Mouse (Mus musculus) forebrain, postnatal 0 days (tissue): ENCODE data around the gene Entpd3. TPM values are rescaled to one million over a fixed set of nuclear protein-coding genes. Genes with fewer than 3 reads are reported as not detected.

Experiments
- ATAC-seq: fragments of 200-750 bp; cut with Nextera tagmentation; 2 replicates; pipeline ENCODE4 v1.8.0; 2017; ENCODE audit warnings: mild to moderate bottlenecking, moderate library complexity
- DNase-seq: peaks from one replicate; pipeline ENCODE4 v3.0.0-alpha.2; 2015
- H3K27ac ChIP-seq: fragments of 300-500 bp; sonication (generic); 2 replicates; pipeline ENCODE4 v1.5.1; 2014; ENCODE audit warnings: low read depth, mild to moderate bottlenecking, antibody characterized with exemption, low read length, moderate library complexity, mixed read lengths
- H3K27me3 ChIP-seq: fragments of 300-500 bp; sonication (generic); 2 replicates; pipeline ENCODE4 v1.6.1; 2014; ENCODE audit warnings: mild to moderate bottlenecking, low read length, mixed read lengths; ENCODE audit not compliant: insufficient read depth
- H3K36me3 ChIP-seq: fragments of 300-500 bp; sonication (generic); 2 replicates; pipeline ENCODE4 v1.6.1; 2014; ENCODE audit warnings: mild to moderate bottlenecking, moderate library complexity; ENCODE audit not compliant: insufficient read depth
- H3K4me1 ChIP-seq: fragments of 300-500 bp; sonication (generic); 2 replicates; pipeline ENCODE4 v1.6.1; 2014; ENCODE audit warnings: antibody characterized with exemption; ENCODE audit not compliant: insufficient read depth
- H3K4me2 ChIP-seq: fragments of 300-500 bp; sonication (generic); 2 replicates; pipeline ENCODE4 v1.6.1; 2014; ENCODE audit warnings: low read depth, mild to moderate bottlenecking, moderate library complexity
- H3K4me3 ChIP-seq: fragments of 300-500 bp; sonication (generic); 2 replicates; pipeline ENCODE4 v1.5.1; 2014; ENCODE audit warnings: low read depth, low read length, mixed read lengths
- H3K9ac ChIP-seq: fragments of 300-500 bp; sonication (generic); 2 replicates; pipeline ENCODE4 v1.6.1; 2014; ENCODE audit warnings: mild to moderate bottlenecking
- H3K9me3 ChIP-seq: fragments of 300-500 bp; sonication (generic); 2 replicates; pipeline ENCODE4 v1.6.1; 2016; ENCODE audit warnings: low read length
- CTCF ChIP-seq: sonication (generic); IDR thresholded peaks from 2 replicates; pipeline ENCODE4 v1.5.1; 2016; ENCODE audit warnings: antibody characterized with exemption, control low read depth, low read depth
- WGBS: fragments of 180-500 bp; shearing (Covaris S2); extraction: QIAGEN DNeasy Blood & Tissue Kit; methylation state at CpG from one replicate; pipeline ENCODE4 v1.1.7; 2014; 5-methylcytosine and 5-hydroxymethylcytosine counted together
- polyA plus RNA-seq: library from polyadenylated mRNA; unstranded; fragments of >200 nt; fragmentation: Nextera tagmentation; extraction: Ambion mirVana; gene quantifications from 2 replicates; pipeline ENCODE4 v1.2.1, GENCODE M21; 2015
- total RNA-seq: library from RNA; depleted of rRNA; stranded (reverse); fragments of >200 nt; gene quantifications from 2 replicates; pipeline ENCODE4 v1.2.3, GENCODE M21; 2014

The Entpd3 gene
- total and polyA plus RNA-seq, 2 experiments from 2014 or later = 3.6 to 3.7 TPM

DNA sequence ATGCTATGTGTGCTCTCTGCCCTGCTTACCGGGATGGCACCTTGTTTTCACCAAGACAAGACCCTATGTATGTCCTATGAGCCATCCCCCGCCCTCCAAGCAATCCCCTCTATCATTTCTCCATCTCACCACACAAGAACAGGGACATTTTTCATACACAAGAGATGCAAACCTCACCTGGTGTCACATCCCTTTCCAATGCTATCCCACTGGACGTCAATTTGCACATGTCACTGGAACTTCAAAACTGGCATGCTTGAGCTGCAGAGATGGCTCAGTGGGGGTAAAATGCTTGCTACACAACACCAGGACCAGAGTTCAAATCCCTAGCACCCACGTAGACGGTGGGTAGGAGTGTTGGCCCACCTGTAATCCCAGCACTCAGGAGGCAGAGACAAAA, 41.6 kb upstream of the Entpd3 start:
- no peak overlapping the region for H3K27ac ChIP-seq
- no peak overlapping the region for H3K4me3 ChIP-seq
- peaks cover 6% of the 10 kb centered on the region; the same call in 1 of the 2 replicates for H3K4me1 ChIP-seq
- peaks cover 31% of the 10 kb centered on the region for H3K36me3 ChIP-seq
- no peak overlapping the region for H3K9ac ChIP-seq
- H3K9me3 ChIP-seq = no peaks in the 10 kb centered on the region
- 81% methylated on average over 5 of the region's 5 CpGs for WGBS
- no peak overlapping the region for H3K4me2 ChIP-seq
- no peak for ATAC-seq
- no peak for DNase-seq
- no peak for TF ChIP-seq CTCF
- no peaks in the 10 kb centered on the region for H3K27me3 ChIP-seq

DNA sequence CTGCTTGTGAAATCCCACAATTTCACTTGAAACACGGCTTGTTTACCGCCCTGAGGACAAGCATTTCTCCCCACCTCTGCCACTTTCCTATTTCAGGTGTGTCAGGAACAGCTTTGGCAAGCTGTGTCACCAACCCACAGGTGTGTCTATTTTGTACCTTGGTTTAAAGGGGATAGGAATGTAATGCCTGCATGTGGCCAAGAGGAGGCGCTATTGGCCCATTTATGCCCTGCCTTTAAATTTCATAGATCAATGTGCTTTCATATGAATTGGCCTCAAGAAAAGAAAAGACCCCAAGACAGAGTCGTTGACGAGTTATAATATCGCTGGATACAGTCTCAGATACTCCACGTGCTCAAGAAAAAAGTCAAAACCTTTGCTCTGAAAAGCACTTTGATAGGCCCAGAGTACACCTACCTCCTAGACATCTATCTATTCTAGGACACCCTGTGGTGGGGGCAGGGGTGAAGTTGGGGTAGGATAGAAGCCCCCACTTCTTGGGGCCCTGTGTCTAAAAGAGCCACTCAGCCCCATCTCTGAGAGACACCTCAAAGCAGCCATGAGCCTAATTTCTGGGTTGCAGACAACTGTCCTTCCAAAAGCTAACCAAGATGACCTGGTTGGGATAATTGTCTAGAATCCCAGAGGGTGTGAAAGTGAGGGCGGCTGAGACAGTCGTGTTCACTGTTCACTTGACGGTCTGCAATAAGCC, 38.3 kb upstream of the Entpd3 start:
- Histone ChIP-seq H3K36me3 (peaks cover 7% of the 10 kb centered on the region; the same call in 1 of the 2 replicates), H3K9ac (no peak overlapping the region), H3K4me3 (no peak overlapping the region), H3K27ac (no peak overlapping the region), H3K4me2 (no peak overlapping the region), H3K9me3 (no peaks in the 10 kb centered on the region), H3K27me3 (no peaks in the 10 kb centered on the region), H3K4me1 (no peaks in the 10 kb centered on the region)
- TF ChIP-seq CTCF = peak; percentile 60
- 36% methylated on average over 10 of the region's 10 CpGs for WGBS
- no peak for ATAC-seq
- no peak for DNase-seq

DNA sequence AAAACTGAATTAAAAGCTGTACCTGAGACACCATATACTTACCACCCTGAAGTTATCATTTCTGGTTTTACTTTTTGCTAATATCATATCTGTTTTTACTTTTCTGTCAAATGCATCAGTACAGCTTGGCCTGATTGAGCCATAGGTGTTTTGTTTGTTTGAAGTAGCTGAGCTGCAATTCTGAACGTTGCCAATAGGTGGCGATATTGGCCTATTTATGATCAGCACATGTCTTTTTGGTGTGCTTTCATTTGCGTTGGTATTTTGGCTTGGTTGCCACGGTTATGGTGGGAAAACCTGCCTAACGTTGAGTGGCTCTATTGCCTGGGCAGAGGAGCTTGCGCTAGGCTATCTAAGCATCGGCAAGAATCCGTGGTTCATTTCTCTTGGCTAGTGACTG, 37.6 kb upstream of the Entpd3 start:
- peak; percentile 82 for ATAC-seq
- no peaks in the 10 kb centered on the region for H3K4me1 ChIP-seq
- 0 out of 2 replicates have a peak, but pooled peaks cover 2% of the 10 kb centered on the region for H3K9me3 ChIP-seq
- peak; percentile 96 for DNase-seq
- 6% methylated on average over 8 of the region's 8 CpGs for WGBS
- H3K4me3 ChIP-seq = no peak overlapping the region
- H3K27me3 ChIP-seq = no peaks in the 10 kb centered on the region
- H3K9ac ChIP-seq = no peak overlapping the region
- peaks cover 5% of the 10 kb centered on the region; the same call in 1 of the 2 replicates for H3K36me3 ChIP-seq
- TF ChIP-seq CTCF = peak; percentile 98
- H3K27ac ChIP-seq = no peak overlapping the region
- H3K4me2 ChIP-seq = no peak overlapping the region

DNA sequence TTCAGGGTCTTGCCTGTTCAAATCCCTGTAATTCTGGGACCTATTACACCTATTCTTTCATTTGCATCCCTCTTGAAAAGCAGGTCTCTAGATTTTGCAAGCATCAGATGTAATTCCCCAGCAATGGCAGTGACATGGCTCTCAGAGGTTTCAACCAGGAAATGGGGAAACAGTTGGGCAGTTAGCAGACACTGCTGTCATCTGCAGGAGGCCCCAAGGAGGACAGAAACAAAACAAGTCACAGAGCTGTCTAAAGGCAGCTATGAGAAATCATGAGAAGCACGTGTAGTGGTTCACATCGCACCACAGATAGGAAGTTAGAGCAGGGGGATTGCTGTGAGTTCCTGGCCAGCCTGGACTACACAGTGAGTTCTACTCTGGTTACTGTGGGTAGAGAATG, 35.2 kb upstream of the Entpd3 start:
- no peak overlapping the region for H3K9ac ChIP-seq
- no peak overlapping the region for H3K27ac ChIP-seq
- no peak overlapping the region for H3K4me2 ChIP-seq
- no peaks in the 10 kb centered on the region for H3K36me3 ChIP-seq
- H3K4me1 ChIP-seq = no peaks in the 10 kb centered on the region
- 0 out of 2 replicates have a peak, but pooled peaks cover 2% of the 10 kb centered on the region for H3K9me3 ChIP-seq
- no peaks in the 10 kb centered on the region for H3K27me3 ChIP-seq
- 93% methylated on average over 2 of the region's 2 CpGs for WGBS
- no peak overlapping the region for H3K4me3 ChIP-seq
- no peak for TF ChIP-seq CTCF
- no peak for ATAC-seq
- no peak for DNase-seq

DNA sequence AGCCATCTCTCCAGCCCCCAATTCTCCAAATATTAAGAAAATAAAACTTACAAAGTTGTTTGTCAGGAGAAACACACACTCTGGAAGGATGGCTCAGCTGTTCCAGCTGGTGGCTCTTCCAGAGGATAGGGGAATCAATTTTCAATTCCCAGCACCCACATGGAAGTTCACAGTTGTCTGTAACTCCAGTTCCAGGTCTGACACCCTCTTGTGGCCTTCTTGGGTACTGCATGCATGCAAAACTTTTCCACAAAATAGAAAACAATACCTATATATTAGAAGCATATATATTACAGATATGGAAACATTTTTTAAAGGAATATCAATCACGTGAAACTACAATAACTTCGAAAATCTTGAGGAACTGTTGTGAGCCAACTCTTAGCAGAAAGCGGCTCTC, 27.8 kb upstream of the Entpd3 start:
- ATAC-seq (no peak), DNase-seq (no peak)
- no peak overlapping the region for H3K4me3 ChIP-seq
- H3K9ac ChIP-seq = no peak overlapping the region
- peak; percentile 66 for TF ChIP-seq CTCF
- no peak overlapping the region for H3K27ac ChIP-seq
- H3K4me2 ChIP-seq = no peak overlapping the region
- 0 out of 2 replicates have a peak, but pooled peaks cover 2% of the 10 kb centered on the region for H3K9me3 ChIP-seq
- no peaks in the 10 kb centered on the region for H3K27me3 ChIP-seq
- WGBS = 79% methylated on average over 3 of the region's 3 CpGs
- no peaks in the 10 kb centered on the region for H3K36me3 ChIP-seq
- no peaks in the 10 kb centered on the region for H3K4me1 ChIP-seq

DNA sequence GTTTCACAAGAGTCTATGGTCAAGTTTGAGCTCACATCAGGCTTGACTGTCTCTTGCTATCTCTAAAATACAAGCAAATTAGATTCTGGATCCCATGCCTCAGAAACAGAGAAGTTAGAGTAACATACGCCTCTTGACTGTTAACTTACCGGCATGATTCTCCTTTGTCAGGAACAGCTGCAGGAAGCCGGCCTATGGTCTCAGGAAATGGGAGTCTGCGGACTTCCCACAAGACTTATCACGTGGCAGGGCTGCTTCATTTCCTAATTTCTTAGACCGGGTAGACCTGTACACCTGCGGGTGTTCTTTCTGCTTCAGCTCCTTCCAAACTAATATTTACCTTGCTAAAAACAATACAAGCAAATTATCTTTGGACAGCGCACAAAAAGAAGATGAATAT, 22.9 kb upstream of the Entpd3 start:
- Histone ChIP-seq H3K27ac (no peak overlapping the region), H3K9ac (no peak overlapping the region), H3K27me3 (no peaks in the 10 kb centered on the region), H3K9me3 (no peaks in the 10 kb centered on the region), H3K4me1 (no peaks in the 10 kb centered on the region), H3K4me3 (no peak overlapping the region), H3K4me2 (no peak overlapping the region), H3K36me3 (no peaks in the 10 kb centered on the region)
- DNase-seq (no peak), ATAC-seq (no peak)
- WGBS = 86% methylated on average over 8 of the region's 8 CpGs
- no peak for TF ChIP-seq CTCF

DNA sequence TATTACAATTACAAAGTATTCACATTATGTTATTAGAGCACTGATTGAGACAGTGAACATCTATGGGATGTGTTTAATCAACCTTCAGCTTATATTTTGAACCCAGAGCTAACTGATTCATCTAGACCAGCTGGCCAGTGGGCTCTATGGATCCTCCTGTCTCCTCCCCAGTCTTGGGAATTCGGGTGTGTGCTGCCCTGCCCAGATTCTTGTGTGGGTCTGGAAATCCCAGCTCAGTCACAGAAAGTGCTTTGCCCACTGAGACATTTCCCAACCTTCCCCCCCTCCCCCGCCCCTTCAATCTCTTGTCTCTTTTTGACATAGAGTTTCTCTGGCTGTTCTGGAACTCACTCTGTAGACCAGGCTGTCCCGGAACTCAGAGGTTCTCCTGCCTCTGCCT, 20.7 kb upstream of the Entpd3 start:
- Histone ChIP-seq H3K4me3 (no peak overlapping the region), H3K36me3 (no peaks in the 10 kb centered on the region), H3K27ac (no peak overlapping the region), H3K9me3 (no peaks in the 10 kb centered on the region), H3K4me1 (no peaks in the 10 kb centered on the region), H3K4me2 (no peak overlapping the region), H3K9ac (no peak overlapping the region), H3K27me3 (no peaks in the 10 kb centered on the region)
- ATAC-seq = no peak
- 75% methylated on average over 3 of the region's 3 CpGs for WGBS
- TF ChIP-seq CTCF = no peak
- DNase-seq = no peak
